Mouse (Mus musculus) stomach, embryonic 15.5 days (tissue): ENCODE measurements around the gene Cep128. TPM values are rescaled to one million over a fixed set of nuclear protein-coding genes. Genes with fewer than 3 reads are reported as not detected.

ENCODE experiments used
- ATAC-seq: fragments of 200-750 bp; cut with Nextera tagmentation; 2 replicates; pipeline ENCODE4 v1.8.0; 2017; ENCODE audit warnings: low read depth, moderate number of reproducible peaks, moderate TSS enrichment; ENCODE audit not compliant: insufficient read depth, low FRiP score
- H3K27ac ChIP-seq: fragments of 300-500 bp; sonication (generic); 2 replicates; pipeline ENCODE4 v1.5.1; 2015; ENCODE audit warnings: mild to moderate bottlenecking, inconsistent platforms
- H3K27me3 ChIP-seq: fragments of 300-500 bp; sonication (generic); replicated peaks from 2 replicates; pipeline ENCODE4 v1.6.1; 2015; ENCODE audit warnings: inconsistent platforms
- H3K36me3 ChIP-seq: fragments of 300-500 bp; sonication (generic); 2 replicates; pipeline ENCODE4 v1.6.1; 2015; ENCODE audit warnings: inconsistent platforms
- H3K4me1 ChIP-seq: fragments of 300-500 bp; sonication (generic); 2 replicates; pipeline ENCODE4 v1.6.1; 2015; ENCODE audit warnings: inconsistent platforms
- H3K4me2 ChIP-seq: fragments of 300-500 bp; sonication (generic); 2 replicates; pipeline ENCODE4 v1.6.1; 2015; ENCODE audit warnings: mild to moderate bottlenecking, inconsistent platforms
- H3K4me3 ChIP-seq: fragments of 300-500 bp; sonication (generic); replicated peaks from 2 replicates; pipeline ENCODE4 v1.5.1; 2015; ENCODE audit warnings: inconsistent platforms
- H3K9ac ChIP-seq: fragments of 300-500 bp; sonication (generic); 2 replicates; pipeline ENCODE4 v1.6.1; 2015; ENCODE audit warnings: inconsistent platforms
- H3K9me3 ChIP-seq: fragments of 300-500 bp; sonication (generic); 2 replicates; pipeline ENCODE4 v1.6.1; 2016; ENCODE audit warnings: inconsistent platforms
- WGBS: fragments of 180-500 bp; shearing (Covaris S2); methylation state at CpG from one replicate; pipeline ENCODE4 v1.1.7; 2015; 5-methylcytosine and 5-hydroxymethylcytosine counted together
- polyA plus RNA-seq: library from polyadenylated mRNA; unstranded; fragments of >200 nt; fragmentation: Nextera tagmentation; extraction: Ambion mirVana; gene quantifications from 2 replicates; pipeline ENCODE4 v1.2.1, GENCODE M21; 2015

Gene Cep128
- 8.0 and 8.4 TPM in 2 replicates for polyA plus RNA-seq

- no peaks in the 10 kb centered on the region for H3K27me3 ChIP-seq
- peak; percentile 100 for ATAC-seq
- peaks cover 4% of the 10 kb centered on the region; the same call in 1 of the 2 replicates for H3K4me1 ChIP-seq
- H3K27ac ChIP-seq = no peak within 1 kb of the TSS
- WGBS = 2% methylated on average over 27 of the region's 27 CpGs
- H3K9me3 ChIP-seq = no peaks in the 10 kb centered on the region
- peak within 1 kb of the TSS; percentile 91 for H3K4me2 ChIP-seq
- peak within 1 kb of the TSS; percentile 77 for H3K4me3 ChIP-seq
- H3K9ac ChIP-seq = peak within 1 kb of the TSS; percentile 37; the same call in 1 of the 2 replicates
- H3K36me3 ChIP-seq = no peaks in the 10 kb centered on the region
Measured at GRCm38 (mm10) chr12:91384281-91385017, at the start of gene Cep128, which contains the start of gene Tshr. Cep128 (minus strand) TSS chr12:91384409. Tshr (plus strand) TSS chr12:91384563.

- Histone ChIP-seq H3K27ac (no peak overlapping the region), H3K4me3 (no peak overlapping the region), H3K9me3 (no peaks in the 10 kb centered on the region), H3K9ac (no peak overlapping the region), H3K4me1 (no peaks in the 10 kb centered on the region), H3K4me2 (no peak overlapping the region), H3K27me3 (no peaks in the 10 kb centered on the region), H3K36me3 (no peaks in the 10 kb centered on the region)
- no peak for ATAC-seq
- 46% methylated on average over 2 of the region's 2 CpGs for WGBS
Measured at GRCm38 (mm10) chr12:91427129-91427528, 42.9 kb upstream of the Cep128 start.

DNA sequence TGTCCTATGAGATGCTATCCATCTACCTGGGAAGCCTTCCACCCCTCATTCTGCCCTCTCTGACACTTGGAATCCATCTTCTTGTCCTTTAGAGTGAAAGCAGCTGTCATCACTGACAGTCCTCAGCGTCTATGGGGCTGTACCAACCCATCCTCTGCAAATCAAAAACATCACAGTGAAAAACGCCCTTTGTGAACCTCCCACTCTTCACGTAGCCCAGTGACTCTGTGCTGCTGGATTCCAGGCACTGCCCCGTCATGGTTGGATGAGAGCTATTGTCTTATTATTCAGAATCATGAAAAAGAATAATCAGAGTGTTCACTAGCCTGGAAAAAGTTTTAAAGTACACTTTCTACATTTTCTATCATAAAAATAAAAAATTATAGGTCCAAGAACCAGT, 42.3 kb upstream of the Cep128 start:
- Histone ChIP-seq H3K4me1 (no peaks in the 10 kb centered on the region), H3K9ac (no peak overlapping the region), H3K4me2 (no peak overlapping the region), H3K27ac (no peak overlapping the region), H3K27me3 (no peaks in the 10 kb centered on the region), H3K9me3 (no peaks in the 10 kb centered on the region), H3K4me3 (no peak overlapping the region), H3K36me3 (no peaks in the 10 kb centered on the region)
- 37% methylated on average over 4 of the region's 4 CpGs for WGBS
- ATAC-seq = no peak

DNA sequence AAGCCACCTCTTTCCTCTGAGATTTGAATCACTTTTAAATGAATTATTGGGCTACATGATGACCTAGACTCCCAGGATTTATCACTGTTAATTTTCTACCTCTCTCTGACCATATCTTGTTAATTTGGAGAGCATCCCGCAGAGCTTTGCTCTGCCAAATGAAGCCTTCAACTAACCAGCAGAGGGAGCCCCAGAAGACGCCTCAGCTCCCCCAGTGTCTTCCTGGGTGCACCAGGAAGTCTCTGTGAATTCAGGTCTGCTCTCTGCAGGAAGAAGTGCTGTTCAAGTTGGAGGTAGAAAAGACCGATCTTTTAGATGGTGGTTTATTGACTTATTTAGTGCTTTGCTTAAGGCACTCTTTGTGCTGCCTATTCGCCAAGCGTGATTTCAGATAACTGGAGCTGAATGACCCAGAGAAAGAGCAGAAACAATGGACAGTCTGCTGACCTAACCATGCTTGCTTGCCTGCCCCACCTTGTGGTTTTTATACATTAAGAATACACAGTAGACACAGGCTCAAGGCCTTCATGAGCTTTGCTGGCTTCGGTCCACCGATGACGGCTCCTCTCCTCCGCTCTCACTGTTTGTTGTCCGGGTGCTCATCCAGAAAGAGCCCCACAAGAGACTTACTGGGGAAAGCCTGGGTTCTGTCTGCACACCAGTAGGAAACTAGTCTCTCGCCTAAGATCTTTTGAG, 39.1 kb upstream of the Cep128 start:
- no peaks in the 10 kb centered on the region for H3K9me3 ChIP-seq
- H3K27me3 ChIP-seq = no peaks in the 10 kb centered on the region
- 0 out of 2 replicates have a peak overlapping the region, but pooled peaks have one; percentile 5 for H3K4me2 ChIP-seq
- no peak overlapping the region for H3K4me3 ChIP-seq
- H3K9ac ChIP-seq = no peak overlapping the region
- no peak; the same call in 1 of the 2 replicates for ATAC-seq
- peak overlapping the region; percentile 31; the same call in 1 of the 2 replicates for H3K27ac ChIP-seq
- H3K4me1 ChIP-seq = no peaks in the 10 kb centered on the region
- H3K36me3 ChIP-seq = no peaks in the 10 kb centered on the region
- WGBS = 69% methylated on average over 11 of the region's 11 CpGs

DNA sequence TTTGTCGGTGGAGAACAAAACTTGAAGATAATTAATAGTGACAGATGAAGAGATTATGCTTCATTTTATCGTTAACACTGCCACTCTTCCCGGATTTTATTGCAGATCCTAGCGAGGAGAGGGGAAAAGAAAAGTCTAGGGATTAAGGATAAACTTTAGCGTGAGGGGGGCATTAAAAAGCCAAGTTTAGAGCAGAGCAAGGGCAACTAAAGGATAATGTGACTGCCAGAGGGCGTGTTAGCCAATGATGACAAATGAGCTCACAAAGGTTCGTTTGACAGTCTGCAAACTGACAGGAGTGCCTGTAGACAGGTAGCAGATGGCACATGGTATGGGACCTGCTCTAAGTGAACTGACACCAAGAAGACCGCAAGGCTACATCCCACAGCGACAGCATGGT, 37.1 kb upstream of the Cep128 start:
- H3K36me3 ChIP-seq = no peaks in the 10 kb centered on the region
- no peaks in the 10 kb centered on the region for H3K9me3 ChIP-seq
- no peak overlapping the region for H3K4me2 ChIP-seq
- WGBS = 45% methylated on average over 9 of the region's 9 CpGs
- no peaks in the 10 kb centered on the region for H3K27me3 ChIP-seq
- no peaks in the 10 kb centered on the region for H3K4me1 ChIP-seq
- H3K9ac ChIP-seq = no peak overlapping the region
- ATAC-seq = no peak
- H3K27ac ChIP-seq = no peak overlapping the region
- no peak overlapping the region for H3K4me3 ChIP-seq

DNA sequence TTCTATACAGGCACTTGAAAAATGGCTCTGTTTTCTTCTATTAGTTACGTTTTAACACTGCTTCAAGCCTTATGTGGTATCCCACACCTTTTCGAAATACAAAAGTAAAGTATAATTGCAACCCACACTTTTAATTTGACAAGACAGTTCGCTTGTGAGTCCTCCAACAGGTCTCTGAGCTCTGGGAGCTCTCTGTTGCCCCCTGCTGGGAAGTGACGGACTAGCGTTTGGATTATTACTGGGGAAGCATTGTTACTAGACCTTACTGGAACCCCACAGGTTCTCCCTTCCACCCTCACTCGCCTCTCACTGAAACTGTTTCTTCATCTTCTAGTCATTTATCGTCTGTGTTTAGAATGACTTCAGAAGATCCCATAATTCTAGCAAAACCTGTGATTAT, 34.6 kb upstream of the Cep128 start:
- Histone ChIP-seq H3K36me3 (no peaks in the 10 kb centered on the region), H3K4me3 (no peak overlapping the region), H3K4me2 (no peak overlapping the region), H3K9me3 (no peaks in the 10 kb centered on the region), H3K9ac (no peak overlapping the region), H3K27me3 (no peaks in the 10 kb centered on the region), H3K27ac (no peak overlapping the region), H3K4me1 (no peaks in the 10 kb centered on the region)
- WGBS = 49% methylated on average over 7 of the region's 7 CpGs
- no peak for ATAC-seq

DNA sequence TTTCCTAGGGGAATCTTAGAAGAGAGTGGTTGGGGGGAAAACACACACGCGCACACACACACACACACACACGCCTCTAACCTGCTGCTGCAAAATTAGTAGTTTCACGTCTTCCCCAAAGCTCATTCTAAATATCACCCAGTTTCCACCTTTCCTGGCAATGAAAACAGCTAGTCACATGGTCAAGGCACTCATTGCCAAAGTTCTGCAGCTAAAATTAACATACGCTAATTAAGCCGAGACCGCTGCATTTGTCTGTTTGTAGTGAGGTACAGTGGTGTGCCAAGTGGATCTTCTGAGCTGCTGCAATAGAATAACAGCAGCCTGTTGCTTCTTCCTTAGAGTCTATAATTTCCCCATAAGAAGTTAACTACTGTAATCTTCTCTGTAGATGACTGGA, 32.6 kb upstream of the Cep128 start:
- Histone ChIP-seq H3K9me3 (no peaks in the 10 kb centered on the region), H3K9ac (no peak overlapping the region), H3K4me3 (no peak overlapping the region), H3K27ac (no peak overlapping the region), H3K36me3 (no peaks in the 10 kb centered on the region), H3K4me2 (no peak overlapping the region), H3K27me3 (no peaks in the 10 kb centered on the region), H3K4me1 (no peaks in the 10 kb centered on the region)
- no peak for ATAC-seq
- WGBS = 92% methylated on average over 7 of the region's 7 CpGs

DNA sequence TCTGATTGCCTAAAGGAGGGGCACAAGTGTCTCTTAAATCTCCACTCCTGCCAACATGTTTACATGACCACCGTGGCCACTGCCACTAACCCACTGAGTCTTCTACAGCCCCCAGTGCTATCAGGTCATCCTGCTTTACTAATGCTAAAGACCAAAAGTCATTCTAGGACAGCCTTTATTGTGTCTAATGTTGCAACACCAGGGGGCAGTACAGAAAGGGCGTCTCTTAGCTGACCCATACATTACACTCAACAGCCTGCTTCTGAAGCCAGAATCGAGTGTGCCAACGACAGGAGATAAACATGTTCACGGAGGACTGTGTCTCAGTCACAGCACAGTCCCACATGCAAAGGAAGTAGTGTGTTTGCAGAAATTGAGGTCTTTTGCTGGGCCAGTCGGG, 30.9 kb upstream of the Cep128 start:
- H3K27ac ChIP-seq = no peak overlapping the region
- WGBS = 60% methylated on average over 6 of the region's 6 CpGs
- H3K36me3 ChIP-seq = no peaks in the 10 kb centered on the region
- ATAC-seq = no peak
- H3K9ac ChIP-seq = no peak overlapping the region
- H3K9me3 ChIP-seq = no peaks in the 10 kb centered on the region
- H3K4me2 ChIP-seq = no peak overlapping the region
- H3K27me3 ChIP-seq = no peaks in the 10 kb centered on the region
- H3K4me3 ChIP-seq = no peak overlapping the region
- H3K4me1 ChIP-seq = no peaks in the 10 kb centered on the region

DNA sequence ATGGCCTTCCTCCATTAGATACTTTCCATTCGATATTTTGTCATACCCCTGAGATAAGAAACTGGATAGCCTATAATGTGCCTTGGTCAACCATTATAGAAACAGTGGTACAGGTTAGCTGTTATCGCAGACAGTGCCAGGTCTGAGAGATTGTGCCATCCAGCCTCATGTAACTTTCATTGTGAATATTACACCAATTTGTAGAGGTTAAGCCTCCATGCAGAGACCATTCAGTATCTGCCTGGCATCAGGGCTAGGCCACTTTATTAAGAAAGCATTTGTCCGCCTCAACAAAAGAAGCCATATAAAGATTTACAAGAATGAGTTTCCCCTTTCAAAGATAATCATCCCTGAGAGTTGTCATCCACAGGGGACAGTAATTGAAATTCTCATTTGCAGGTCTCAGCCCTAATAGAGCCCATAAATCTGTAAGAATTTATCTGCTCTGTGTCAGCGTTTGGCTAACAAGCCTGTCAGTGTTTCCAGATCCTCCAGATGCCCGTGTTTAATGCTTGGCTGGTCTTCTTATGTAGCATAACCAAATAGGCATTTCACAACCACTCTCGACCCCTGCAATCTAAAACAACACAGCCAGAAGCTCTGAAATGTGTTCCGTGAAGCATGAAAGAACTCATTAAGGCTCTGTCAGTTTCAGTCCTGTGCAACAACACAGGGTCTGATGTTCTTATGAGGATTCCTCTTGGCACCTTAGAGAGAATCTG, 28.4 kb upstream of the Cep128 start:
- no peaks in the 10 kb centered on the region for H3K4me1 ChIP-seq
- ATAC-seq = no peak
- no peak overlapping the region for H3K9ac ChIP-seq
- H3K4me3 ChIP-seq = no peak overlapping the region
- no peaks in the 10 kb centered on the region for H3K9me3 ChIP-seq
- no peaks in the 10 kb centered on the region for H3K36me3 ChIP-seq
- no peaks in the 10 kb centered on the region for H3K27me3 ChIP-seq
- H3K4me2 ChIP-seq = no peak overlapping the region
- no peak overlapping the region for H3K27ac ChIP-seq
- 59% methylated on average over 7 of the region's 7 CpGs for WGBS

DNA sequence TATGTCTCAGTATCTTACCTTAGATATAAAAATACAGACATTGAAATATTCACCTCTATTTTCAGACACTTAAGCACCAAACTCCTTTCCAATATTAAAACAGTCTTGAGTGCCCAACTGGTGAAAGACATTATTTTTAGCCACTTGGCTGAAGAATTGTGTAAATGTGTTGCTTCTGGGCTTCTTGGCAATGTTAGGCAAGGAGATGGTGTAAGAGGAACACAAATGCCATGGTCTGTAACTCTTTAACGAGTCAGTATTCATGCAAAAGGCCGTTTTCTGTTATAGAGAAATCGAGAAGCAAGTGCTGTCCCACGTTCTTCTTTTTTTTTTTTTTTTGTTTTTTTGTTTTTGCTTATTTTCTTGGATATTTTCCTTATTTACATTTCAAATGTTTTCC, 26.1 kb upstream of the Cep128 start:
- 78% methylated on average over 4 of the region's 4 CpGs for WGBS
- no peaks in the 10 kb centered on the region for H3K4me1 ChIP-seq
- no peak overlapping the region for H3K4me3 ChIP-seq
- H3K4me2 ChIP-seq = no peak overlapping the region
- H3K36me3 ChIP-seq = no peaks in the 10 kb centered on the region
- H3K9me3 ChIP-seq = no peaks in the 10 kb centered on the region
- no peaks in the 10 kb centered on the region for H3K27me3 ChIP-seq
- no peak overlapping the region for H3K27ac ChIP-seq
- no peak overlapping the region for H3K9ac ChIP-seq
- ATAC-seq = no peak

- H3K9ac ChIP-seq = no peak overlapping the region
- no peak overlapping the region for H3K27ac ChIP-seq
- no peaks in the 10 kb centered on the region for H3K9me3 ChIP-seq
- WGBS = 9% methylated on average over 12 of the region's 12 CpGs
- no peak for ATAC-seq
- no peaks in the 10 kb centered on the region for H3K36me3 ChIP-seq
- H3K4me2 ChIP-seq = peak overlapping the region; percentile 89
- 0 out of 2 replicates have a peak, but pooled peaks cover 6% of the 10 kb centered on the region for H3K27me3 ChIP-seq
- H3K4me1 ChIP-seq = 0 out of 2 replicates have a peak, but pooled peaks cover 4% of the 10 kb centered on the region
- H3K4me3 ChIP-seq = peak overlapping the region; percentile 49
Measured at GRCm38 (mm10) chr12:91401049-91401352, 16.8 kb upstream of the Cep128 start.
